Mouse (Mus musculus) limb, embryonic 12.5 days (tissue): ENCODE data around the gene Mcf2l. TPM values are rescaled to one million over a fixed set of nuclear protein-coding genes. Genes with fewer than 3 reads are reported as not detected.

ENCODE experiments used
- ATAC-seq: fragments of 200-750 bp; cut with Nextera tagmentation; 2 replicates; pipeline ENCODE4 v1.8.0; 2017; ENCODE audit warnings: low read depth, moderate TSS enrichment; ENCODE audit not compliant: insufficient number of reproducible peaks, insufficient read depth, low FRiP score, low TSS enrichment
- H3K27ac ChIP-seq: fragments of 300-500 bp; sonication (generic); 2 replicates; pipeline ENCODE4 v1.5.1; 2016; ENCODE audit warnings: mild to moderate bottlenecking, moderate library complexity
- H3K27me3 ChIP-seq: fragments of 300-500 bp; sonication (generic); 2 replicates; pipeline ENCODE4 v1.6.1; 2016; ENCODE audit warnings: mild to moderate bottlenecking, moderate library complexity
- H3K36me3 ChIP-seq: fragments of 300-500 bp; sonication (generic); 2 replicates; pipeline ENCODE4 v1.6.1; 2016; ENCODE audit warnings: mild to moderate bottlenecking, moderate library complexity
- H3K4me1 ChIP-seq: fragments of 300-500 bp; sonication (generic); replicated peaks from 2 replicates; pipeline ENCODE4 v1.6.1; 2016
- H3K4me2 ChIP-seq: fragments of 300-500 bp; sonication (generic); 2 replicates; pipeline ENCODE4 v1.6.1; 2016; ENCODE audit warnings: mild to moderate bottlenecking, moderate library complexity
- H3K4me3 ChIP-seq: fragments of 300-500 bp; sonication (generic); replicated peaks from 2 replicates; pipeline ENCODE4 v1.5.1; 2016; ENCODE audit warnings: mild to moderate bottlenecking
- H3K9ac ChIP-seq: fragments of 300-500 bp; sonication (generic); replicated peaks from 2 replicates; pipeline ENCODE4 v1.6.1; 2016; ENCODE audit warnings: mild to moderate bottlenecking, moderate library complexity
- H3K9me3 ChIP-seq: fragments of 300-500 bp; sonication (generic); 2 replicates; pipeline ENCODE4 v1.6.1; 2016; ENCODE audit warnings: mild to moderate bottlenecking, moderate library complexity
- WGBS: fragments of 180-500 bp; shearing (Covaris S2); methylation state at CpG from one replicate; pipeline ENCODE4 v1.1.7; 2016; 5-methylcytosine and 5-hydroxymethylcytosine counted together
- polyA plus RNA-seq: library from polyadenylated mRNA; unstranded; fragments of >200 nt; fragmentation: Nextera tagmentation; extraction: Ambion mirVana; gene quantifications from 2 replicates; pipeline ENCODE4 v1.2.1, GENCODE M21; 2016

Mcf2l gene
- polyA plus RNA-seq, 1 experiment from 2014 or later = 14.0 TPM

GRCm38 (mm10) chr8:12952699-12953098, 79.1 kb downstream of the Mcf2l start:
- Histone ChIP-seq H3K4me3 (no peak overlapping the region), H3K27ac (no peak overlapping the region), H3K36me3 (no peaks in the 10 kb centered on the region), H3K9ac (no peak overlapping the region), H3K4me1 (peaks cover 32% of the 10 kb centered on the region), H3K4me2 (no peak overlapping the region), H3K27me3 (no peaks in the 10 kb centered on the region), H3K9me3 (no peaks in the 10 kb centered on the region)
- ATAC-seq = no peak
- WGBS = 64% methylated on average over 6 of the region's 6 CpGs

DNA sequence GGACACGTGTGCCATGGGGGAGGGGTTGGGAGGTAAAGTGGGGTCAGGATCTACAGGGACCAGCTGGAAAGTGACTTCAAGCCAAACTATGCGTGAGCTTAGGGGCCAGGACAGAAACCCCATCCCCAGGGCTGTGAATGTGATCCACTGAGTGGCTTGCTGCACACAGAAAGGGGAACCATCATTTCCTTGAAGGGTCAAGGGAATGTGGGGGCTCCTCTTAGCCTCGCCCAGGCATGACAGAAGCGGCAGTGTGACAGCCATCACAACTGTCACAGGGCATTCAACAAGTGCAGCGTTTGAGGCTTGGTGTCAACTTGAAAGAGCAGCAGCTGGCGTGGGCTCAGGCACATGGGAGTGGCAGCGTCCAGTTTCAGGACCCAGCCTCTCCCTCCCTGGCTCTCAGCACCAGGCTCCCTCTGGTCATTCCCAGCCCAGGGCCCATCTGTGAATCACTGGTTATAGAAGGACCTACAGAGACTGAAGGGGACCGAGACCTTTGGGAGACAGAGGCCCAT, 81.8 kb downstream of the Mcf2l start:
- no peak for ATAC-seq
- H3K4me1 ChIP-seq = peaks cover 17% of the 10 kb centered on the region
- WGBS = 74% methylated on average over 8 of the region's 8 CpGs

DNA sequence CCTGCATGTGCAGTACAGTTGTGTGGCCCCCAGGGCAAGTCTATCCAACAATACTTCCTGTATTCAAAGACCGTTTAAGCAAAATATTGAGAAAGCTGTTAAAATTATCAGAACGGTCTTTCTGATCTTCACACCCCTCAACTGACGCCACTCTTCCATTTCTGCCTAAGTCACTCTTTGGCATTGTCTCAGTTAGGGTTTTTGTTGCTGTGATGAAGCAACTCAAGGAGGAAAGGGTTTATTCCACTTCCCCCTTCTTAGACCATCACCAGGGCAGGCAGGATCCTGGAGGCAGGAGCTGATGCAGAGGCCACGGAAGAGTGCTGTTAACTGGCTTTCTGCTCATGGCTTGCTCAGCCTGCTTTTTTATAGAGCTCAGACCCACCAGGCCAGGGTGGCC, 82.3 kb downstream of the Mcf2l start:
- 84% methylated on average over 4 of the region's 4 CpGs for WGBS
- Histone ChIP-seq H3K4me2 (no peak overlapping the region), H3K4me1 (peaks cover 17% of the 10 kb centered on the region), H3K36me3 (no peaks in the 10 kb centered on the region), H3K9me3 (no peaks in the 10 kb centered on the region), H3K9ac (no peak overlapping the region), H3K4me3 (no peak overlapping the region), H3K27ac (no peak overlapping the region), H3K27me3 (no peaks in the 10 kb centered on the region)
- ATAC-seq = no peak

More for the DNA sequence above, 81.8 kb downstream of the Mcf2l start:
- Histone ChIP-seq H3K27me3 (no peaks in the 10 kb centered on the region), H3K9me3 (no peaks in the 10 kb centered on the region), H3K4me2 (no peak overlapping the region), H3K36me3 (no peaks in the 10 kb centered on the region), H3K27ac (no peak overlapping the region), H3K9ac (no peak overlapping the region), H3K4me3 (no peak overlapping the region)

DNA sequence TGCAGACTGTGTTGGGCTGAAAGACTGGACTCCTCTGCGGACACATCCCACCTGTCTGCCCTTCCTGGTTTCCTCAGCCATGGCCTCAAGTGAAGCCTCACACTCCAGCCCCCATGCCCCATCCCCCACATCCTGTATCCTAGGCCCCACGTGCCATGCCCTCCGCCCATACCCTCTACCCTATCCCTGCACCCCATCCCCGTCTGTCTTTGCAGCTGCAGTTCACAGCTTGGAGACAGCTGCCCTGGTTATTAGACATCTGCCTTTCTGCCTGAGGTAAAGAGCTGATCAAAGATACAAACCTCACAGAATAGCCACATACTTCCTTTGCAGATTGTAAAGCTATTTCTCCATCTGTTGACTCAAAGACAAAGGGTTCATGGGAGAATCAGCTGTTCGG, 83.3 kb downstream of the Mcf2l start:
- Histone ChIP-seq H3K4me1 (peaks cover 17% of the 10 kb centered on the region), H3K9me3 (no peaks in the 10 kb centered on the region), H3K27me3 (no peaks in the 10 kb centered on the region), H3K36me3 (no peaks in the 10 kb centered on the region), H3K4me2 (no peak overlapping the region), H3K4me3 (no peak overlapping the region), H3K9ac (no peak overlapping the region), H3K27ac (no peak overlapping the region; the same call in 1 of the 2 replicates)
- 55% methylated on average over 5 of the region's 5 CpGs for WGBS
- no peak for ATAC-seq

GRCm38 (mm10) chr8:12957419-12957818, 83.8 kb downstream of the Mcf2l start:
- no peaks in the 10 kb centered on the region for H3K36me3 ChIP-seq
- no peak overlapping the region for H3K27ac ChIP-seq
- peaks cover 17% of the 10 kb centered on the region for H3K4me1 ChIP-seq
- ATAC-seq = no peak
- 33% methylated on average over 6 of the region's 6 CpGs for WGBS
- H3K4me3 ChIP-seq = no peak overlapping the region
- no peak overlapping the region for H3K9ac ChIP-seq
- H3K27me3 ChIP-seq = no peaks in the 10 kb centered on the region
- H3K9me3 ChIP-seq = no peaks in the 10 kb centered on the region
- H3K4me2 ChIP-seq = no peak overlapping the region

- no peak overlapping the region for H3K27ac ChIP-seq
- peaks cover 17% of the 10 kb centered on the region for H3K4me1 ChIP-seq
- 82% methylated on average over 2 of the region's 2 CpGs for WGBS
- no peaks in the 10 kb centered on the region for H3K27me3 ChIP-seq
- no peak overlapping the region for H3K4me3 ChIP-seq
- H3K9me3 ChIP-seq = no peaks in the 10 kb centered on the region
- H3K4me2 ChIP-seq = no peak overlapping the region
- no peak overlapping the region for H3K9ac ChIP-seq
- no peak for ATAC-seq
- peaks cover 8% of the 10 kb centered on the region for H3K36me3 ChIP-seq
Measured at GRCm38 (mm10) chr8:12960609-12961008, 87.0 kb downstream of the Mcf2l start.

GRCm38 (mm10) chr8:12961211-12961610, 87.6 kb downstream of the Mcf2l start:
- no peak overlapping the region for H3K9ac ChIP-seq
- no peak for ATAC-seq
- WGBS = 52% methylated on average over 2 of the region's 2 CpGs
- H3K27ac ChIP-seq = no peak overlapping the region
- no peak overlapping the region for H3K4me2 ChIP-seq
- peaks cover 17% of the 10 kb centered on the region for H3K4me1 ChIP-seq
- H3K9me3 ChIP-seq = no peaks in the 10 kb centered on the region
- H3K27me3 ChIP-seq = no peaks in the 10 kb centered on the region
- H3K4me3 ChIP-seq = no peak overlapping the region
- H3K36me3 ChIP-seq = peaks cover 14% of the 10 kb centered on the region

- H3K4me1 ChIP-seq = peaks cover 11% of the 10 kb centered on the region
- no peak overlapping the region for H3K27ac ChIP-seq
- 77% methylated on average over 8 of the region's 8 CpGs for WGBS
- H3K4me3 ChIP-seq = no peak overlapping the region
- H3K27me3 ChIP-seq = no peaks in the 10 kb centered on the region
- H3K4me2 ChIP-seq = no peak overlapping the region
- no peak overlapping the region for H3K9ac ChIP-seq
- H3K9me3 ChIP-seq = no peaks in the 10 kb centered on the region
- H3K36me3 ChIP-seq = peaks cover 15% of the 10 kb centered on the region
- no peak for ATAC-seq
Measured at GRCm38 (mm10) chr8:12961821-12962534, 88.4 kb downstream of the Mcf2l start.

- Histone ChIP-seq H3K27ac (no peak overlapping the region), H3K4me1 (peaks cover 5% of the 10 kb centered on the region; the same call in 1 of the 2 replicates), H3K9me3 (no peaks in the 10 kb centered on the region), H3K27me3 (no peaks in the 10 kb centered on the region), H3K9ac (no peak overlapping the region), H3K4me2 (no peak overlapping the region), H3K4me3 (no peak overlapping the region), H3K36me3 (peaks cover 15% of the 10 kb centered on the region)
- no peak for ATAC-seq
- 52% methylated on average over 13 of the region's 13 CpGs for WGBS
Measured at GRCm38 (mm10) chr8:12962541-12963380, 89.2 kb downstream of the Mcf2l start.

- no peak overlapping the region for H3K27ac ChIP-seq
- H3K27me3 ChIP-seq = no peaks in the 10 kb centered on the region
- WGBS = 86% methylated on average over 11 of the region's 11 CpGs
- H3K4me3 ChIP-seq = no peak overlapping the region
- no peak for ATAC-seq
- no peak overlapping the region for H3K4me2 ChIP-seq
- H3K4me1 ChIP-seq = peaks cover 7% of the 10 kb centered on the region; the same call in 1 of the 2 replicates
- H3K9me3 ChIP-seq = 0 out of 2 replicates have a peak, but pooled peaks cover 3% of the 10 kb centered on the region
- peak overlapping the region; percentile 13; the same call in 1 of the 2 replicates for H3K9ac ChIP-seq
- peaks cover 25% of the 10 kb centered on the region for H3K36me3 ChIP-seq
Measured at GRCm38 (mm10) chr8:12976290-12976689, 102.7 kb downstream of the Mcf2l start.

- H3K9me3 ChIP-seq = 0 out of 2 replicates have a peak, but pooled peaks cover 7% of the 10 kb centered on the region
- ATAC-seq = no peak
- H3K9ac ChIP-seq = peak overlapping the region; percentile 13; the same call in 1 of the 2 replicates
- WGBS = 58% methylated on average over 5 of the region's 5 CpGs
- H3K4me1 ChIP-seq = peaks cover 7% of the 10 kb centered on the region; the same call in 1 of the 2 replicates
- H3K4me3 ChIP-seq = no peak overlapping the region
- no peak overlapping the region for H3K27ac ChIP-seq
- H3K36me3 ChIP-seq = peaks cover 25% of the 10 kb centered on the region
- no peaks in the 10 kb centered on the region for H3K27me3 ChIP-seq
- no peak overlapping the region for H3K4me2 ChIP-seq
Measured at GRCm38 (mm10) chr8:12976723-12977122, 103.1 kb downstream of the Mcf2l start.
